Mouse (Mus musculus) forebrain, postnatal 0 days (tissue): ENCODE results near the gene Plcb2. TPM values are rescaled to one million over a fixed set of nuclear protein-coding genes. Genes with fewer than 3 reads are reported as not detected.

Experiments used
- ATAC-seq: fragments of 200-750 bp; cut with Nextera tagmentation; 2 replicates; pipeline ENCODE4 v1.8.0; 2017; ENCODE audit warnings: mild to moderate bottlenecking, moderate library complexity
- DNase-seq: peaks from one replicate; pipeline ENCODE4 v3.0.0-alpha.2; 2015
- H3K27ac ChIP-seq: fragments of 300-500 bp; sonication (generic); 2 replicates; pipeline ENCODE4 v1.5.1; 2014; ENCODE audit warnings: low read depth, mild to moderate bottlenecking, antibody characterized with exemption, low read length, moderate library complexity, mixed read lengths
- H3K27me3 ChIP-seq: fragments of 300-500 bp; sonication (generic); 2 replicates; pipeline ENCODE4 v1.6.1; 2014; ENCODE audit warnings: mild to moderate bottlenecking, low read length, mixed read lengths; ENCODE audit not compliant: insufficient read depth
- H3K36me3 ChIP-seq: fragments of 300-500 bp; sonication (generic); 2 replicates; pipeline ENCODE4 v1.6.1; 2014; ENCODE audit warnings: mild to moderate bottlenecking, moderate library complexity; ENCODE audit not compliant: insufficient read depth
- H3K4me1 ChIP-seq: fragments of 300-500 bp; sonication (generic); 2 replicates; pipeline ENCODE4 v1.6.1; 2014; ENCODE audit warnings: antibody characterized with exemption; ENCODE audit not compliant: insufficient read depth
- H3K4me2 ChIP-seq: fragments of 300-500 bp; sonication (generic); 2 replicates; pipeline ENCODE4 v1.6.1; 2014; ENCODE audit warnings: low read depth, mild to moderate bottlenecking, moderate library complexity
- H3K4me3 ChIP-seq: fragments of 300-500 bp; sonication (generic); 2 replicates; pipeline ENCODE4 v1.5.1; 2014; ENCODE audit warnings: low read depth, low read length, mixed read lengths
- H3K9ac ChIP-seq: fragments of 300-500 bp; sonication (generic); 2 replicates; pipeline ENCODE4 v1.6.1; 2014; ENCODE audit warnings: mild to moderate bottlenecking
- H3K9me3 ChIP-seq: fragments of 300-500 bp; sonication (generic); 2 replicates; pipeline ENCODE4 v1.6.1; 2016; ENCODE audit warnings: low read length
- CTCF ChIP-seq: sonication (generic); IDR thresholded peaks from 2 replicates; pipeline ENCODE4 v1.5.1; 2016; ENCODE audit warnings: antibody characterized with exemption, control low read depth, low read depth
- WGBS: fragments of 180-500 bp; shearing (Covaris S2); extraction: QIAGEN DNeasy Blood & Tissue Kit; methylation state at CpG from one replicate; pipeline ENCODE4 v1.1.7; 2014; 5-methylcytosine and 5-hydroxymethylcytosine counted together
- polyA plus RNA-seq: library from polyadenylated mRNA; unstranded; fragments of >200 nt; fragmentation: Nextera tagmentation; extraction: Ambion mirVana; gene quantifications from 2 replicates; pipeline ENCODE4 v1.2.1, GENCODE M21; 2015
- total RNA-seq: library from RNA; depleted of rRNA; stranded (reverse); fragments of >200 nt; gene quantifications from 2 replicates; pipeline ENCODE4 v1.2.3, GENCODE M21; 2014

The Plcb2 gene
- total and polyA plus RNA-seq, 2 experiments from 2014 or later, result 0.52 to 1.1 TPM

DNA sequence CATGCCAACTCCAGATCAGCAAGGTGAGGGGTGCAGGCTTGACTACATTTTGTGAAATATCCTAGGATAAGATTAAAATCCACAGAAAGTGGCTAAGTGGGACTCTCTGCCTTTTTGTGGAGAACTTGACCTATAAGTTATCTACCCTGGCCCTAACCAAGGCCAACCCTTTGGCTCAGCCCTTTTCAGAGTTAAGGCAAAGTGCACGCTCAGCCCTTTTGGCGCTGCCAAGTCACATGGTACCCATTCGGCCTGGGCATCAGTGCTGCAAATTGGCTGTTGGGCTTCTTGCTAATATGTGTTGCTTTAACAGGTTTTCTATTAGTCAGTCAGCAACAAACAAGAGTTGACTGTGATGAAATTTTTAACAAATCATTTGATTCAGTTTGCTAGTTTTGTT is 40.4 kb downstream of the Plcb2 start:
- no peak for DNase-seq
- Histone ChIP-seq H3K4me3 (no peak overlapping the region), H3K4me2 (no peak overlapping the region), H3K9ac (no peak overlapping the region), H3K27me3 (no peaks in the 10 kb centered on the region), H3K9me3 (no peaks in the 10 kb centered on the region), H3K36me3 (peaks cover 24% of the 10 kb centered on the region; the same call in 1 of the 2 replicates), H3K4me1 (no peaks in the 10 kb centered on the region), H3K27ac (no peak overlapping the region)
- WGBS, result 81% methylated on average over 3 of the region's 3 CpGs
- no peak for ATAC-seq
- TF ChIP-seq CTCF, result no peak

DNA sequence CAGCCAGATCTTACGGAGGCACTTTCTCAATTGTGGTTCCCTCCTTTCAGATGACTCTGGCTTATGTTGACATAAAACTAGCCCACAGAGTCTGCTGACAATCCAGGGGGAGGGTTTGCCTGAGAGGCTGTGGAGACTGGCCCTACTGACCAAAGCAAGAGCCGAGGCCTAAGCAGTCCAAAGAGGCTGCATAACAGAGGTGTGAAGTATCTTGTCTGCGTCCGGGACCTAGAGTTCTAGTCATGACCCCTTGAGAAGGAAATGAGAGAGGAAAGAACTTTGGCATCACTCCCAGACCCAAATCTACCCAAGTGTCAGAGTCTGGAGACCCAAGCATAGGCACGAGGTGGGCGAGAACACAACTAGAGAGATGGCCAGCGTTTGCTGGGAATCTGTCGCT is 41.5 kb downstream of the Plcb2 start:
- no peak overlapping the region for H3K4me2 ChIP-seq
- H3K4me3 ChIP-seq, result no peak overlapping the region
- H3K27ac ChIP-seq, result no peak overlapping the region
- H3K9me3 ChIP-seq, result no peaks in the 10 kb centered on the region
- no peaks in the 10 kb centered on the region for H3K27me3 ChIP-seq
- no peak for TF ChIP-seq CTCF
- H3K9ac ChIP-seq, result no peak overlapping the region
- no peak for DNase-seq
- H3K4me1 ChIP-seq, result no peaks in the 10 kb centered on the region
- no peak for ATAC-seq
- WGBS, result 83% methylated on average over 8 of the region's 8 CpGs
- H3K36me3 ChIP-seq, result peaks cover 25% of the 10 kb centered on the region

DNA sequence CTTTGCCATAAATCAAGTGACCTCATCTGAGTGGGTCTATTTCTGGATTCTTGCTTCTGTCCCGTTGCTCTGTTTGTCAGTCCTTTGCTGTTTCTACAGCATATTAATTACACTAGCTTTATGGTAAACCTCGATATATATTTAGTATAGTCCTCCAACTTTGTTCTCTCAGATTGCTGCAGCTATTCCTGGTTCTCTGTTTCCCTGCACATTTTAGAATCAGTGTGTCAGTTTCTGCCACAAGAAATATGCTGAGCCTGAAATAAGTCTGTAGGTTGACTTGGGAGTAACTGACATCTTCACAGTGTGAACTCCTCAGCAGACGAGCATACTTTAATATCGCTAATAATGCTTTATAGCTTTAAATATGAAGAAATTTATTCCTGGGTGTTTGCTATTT is 43.1 kb downstream of the Plcb2 start:
- no peak overlapping the region for H3K9ac ChIP-seq
- H3K4me2 ChIP-seq, result no peak overlapping the region
- 81% methylated on average over 4 of the region's 4 CpGs for WGBS
- no peaks in the 10 kb centered on the region for H3K27me3 ChIP-seq
- H3K36me3 ChIP-seq, result peaks cover 29% of the 10 kb centered on the region
- H3K4me1 ChIP-seq, result no peaks in the 10 kb centered on the region
- no peaks in the 10 kb centered on the region for H3K9me3 ChIP-seq
- TF ChIP-seq CTCF, result no peak
- H3K27ac ChIP-seq, result no peak overlapping the region
- ATAC-seq (no peak), DNase-seq (no peak)
- no peak overlapping the region for H3K4me3 ChIP-seq

DNA sequence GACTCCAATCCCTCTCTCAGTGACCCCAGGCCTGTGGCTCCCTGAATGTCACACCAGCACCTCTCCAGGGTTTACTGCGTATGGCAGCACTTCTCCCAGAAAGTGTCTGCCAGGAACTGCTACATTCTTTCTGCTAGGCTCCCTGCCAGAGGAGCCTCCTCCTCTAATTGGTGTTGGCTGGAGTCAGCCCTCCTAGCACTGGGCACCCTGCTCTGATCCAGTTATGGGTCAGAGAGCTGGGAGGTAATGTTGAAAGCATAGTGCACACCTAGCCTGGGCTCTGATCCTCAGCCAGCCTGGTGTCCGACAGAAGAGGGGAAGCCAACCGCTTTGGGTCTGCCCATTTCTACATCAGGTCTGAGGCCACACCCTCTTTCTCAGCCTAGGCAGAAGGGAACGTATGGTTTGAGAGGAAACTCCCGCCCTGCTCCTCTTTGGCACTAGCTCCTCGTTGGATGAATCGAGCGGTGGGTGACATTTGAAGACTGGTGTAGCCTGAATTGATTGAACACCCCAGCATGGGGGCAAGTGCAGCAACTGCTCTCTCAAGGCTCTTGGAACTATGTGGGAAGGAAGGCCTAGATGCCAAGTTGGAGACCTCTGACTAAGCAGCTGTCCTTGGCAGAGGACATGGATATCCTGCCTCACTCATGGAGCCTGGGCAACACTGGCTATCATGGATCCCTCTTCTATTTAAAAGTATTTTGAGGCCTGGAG is 45.5 kb downstream of the Plcb2 start:
- Histone ChIP-seq H3K4me2 (no peak overlapping the region), H3K36me3 (peaks cover 16% of the 10 kb centered on the region; the same call in 1 of the 2 replicates), H3K4me3 (no peak overlapping the region), H3K27ac (no peak overlapping the region), H3K9me3 (no peaks in the 10 kb centered on the region), H3K9ac (no peak overlapping the region), H3K27me3 (peaks cover 7% of the 10 kb centered on the region; the same call in 1 of the 2 replicates), H3K4me1 (no peaks in the 10 kb centered on the region; the same call in 1 of the 2 replicates)
- WGBS, result 44% methylated on average over 8 of the region's 8 CpGs
- no peak for DNase-seq
- no peak for TF ChIP-seq CTCF
- ATAC-seq, result peak; percentile 61

DNA sequence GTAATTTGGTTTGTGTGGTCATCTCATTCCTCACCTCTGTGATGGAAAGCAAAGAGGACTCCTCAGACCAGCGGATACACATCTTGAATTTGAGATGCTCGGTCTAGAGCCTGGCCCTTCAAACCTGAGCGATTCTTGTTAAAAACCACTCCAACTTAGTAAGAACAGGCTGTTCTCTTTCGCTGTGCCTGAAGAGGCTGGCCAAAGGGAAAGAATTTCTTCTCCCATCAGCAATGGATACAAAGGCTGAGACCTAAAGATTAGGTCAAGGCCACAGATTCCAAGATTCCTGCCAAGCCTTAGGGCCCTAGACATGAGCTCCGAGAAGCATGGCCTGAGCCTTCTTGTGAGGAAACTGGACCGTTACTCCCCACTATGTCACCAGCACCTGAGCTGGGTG is 47.3 kb downstream of the Plcb2 start:
- Histone ChIP-seq H3K27ac (no peak overlapping the region), H3K4me1 (peaks cover 8% of the 10 kb centered on the region; the same call in 1 of the 2 replicates), H3K4me3 (no peak overlapping the region), H3K36me3 (peaks cover 16% of the 10 kb centered on the region; the same call in 1 of the 2 replicates), H3K4me2 (no peak overlapping the region), H3K27me3 (peaks cover 16% of the 10 kb centered on the region; the same call in 1 of the 2 replicates), H3K9ac (no peak overlapping the region), H3K9me3 (no peaks in the 10 kb centered on the region)
- ATAC-seq (no peak), DNase-seq (no peak)
- WGBS, result 93% methylated on average over 6 of the region's 6 CpGs
- TF ChIP-seq CTCF, result no peak

DNA sequence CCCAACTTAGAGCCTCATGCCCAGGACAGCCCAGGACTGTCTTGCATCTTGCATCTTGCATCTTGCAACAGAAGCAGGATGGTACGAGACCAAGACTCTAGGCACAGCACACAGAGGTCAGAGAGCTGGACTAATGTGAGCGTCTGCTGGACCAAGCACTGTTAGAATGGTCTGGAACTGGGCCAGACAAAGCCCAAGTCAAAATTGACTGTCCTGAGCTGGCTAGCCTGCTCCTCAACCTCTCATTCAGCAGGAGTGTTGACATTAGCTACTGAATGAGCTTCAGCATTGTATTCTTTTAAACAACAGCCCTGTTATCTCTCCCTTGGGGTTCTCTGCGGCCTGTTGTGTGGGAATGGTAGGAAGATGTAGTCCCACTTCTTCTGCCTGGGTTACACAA is 48.7 kb downstream of the Plcb2 start:
- ATAC-seq, result no peak
- WGBS, result 82% methylated on average over 3 of the region's 3 CpGs
- DNase-seq, result no peak

DNA sequence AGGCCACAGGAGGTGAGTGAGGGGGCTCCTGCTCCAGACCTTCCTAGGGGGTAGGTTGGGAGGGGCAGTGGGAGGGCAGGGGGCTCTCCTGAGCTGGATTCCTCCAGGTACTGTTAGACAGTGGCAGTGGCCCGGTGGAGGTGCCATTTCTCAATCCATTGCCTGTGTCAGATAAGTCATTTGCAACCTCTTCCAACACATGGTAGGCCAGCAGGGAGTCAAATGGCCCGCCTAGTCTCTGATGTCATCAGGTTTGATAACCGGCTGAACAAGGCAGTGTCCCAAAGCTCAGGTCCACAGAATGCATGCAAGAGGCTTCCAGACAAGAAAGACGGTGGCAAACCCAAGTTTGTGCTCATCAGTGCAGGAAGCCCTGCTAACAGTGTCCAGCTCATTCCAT is 50.4 kb downstream of the Plcb2 start:
- Histone ChIP-seq H3K9ac (peak overlapping the region; percentile 52; the same call in 1 of the 2 replicates), H3K27me3 (peaks cover 20% of the 10 kb centered on the region), H3K4me3 (peak overlapping the region; percentile 50), H3K27ac (no peak overlapping the region), H3K9me3 (no peaks in the 10 kb centered on the region), H3K4me2 (peak overlapping the region; percentile 98), H3K4me1 (peaks cover 8% of the 10 kb centered on the region; the same call in 1 of the 2 replicates), H3K36me3 (peaks cover 16% of the 10 kb centered on the region; the same call in 1 of the 2 replicates)
- no peak for TF ChIP-seq CTCF
- ATAC-seq (no peak), DNase-seq (no peak)
- 31% methylated on average over 4 of the region's 4 CpGs for WGBS

More for the DNA sequence above, 48.7 kb downstream of the Plcb2 start:
- no peak overlapping the region for H3K4me3 ChIP-seq
- H3K4me2 ChIP-seq, result no peak overlapping the region
- H3K36me3 ChIP-seq, result peaks cover 16% of the 10 kb centered on the region; the same call in 1 of the 2 replicates
- H3K4me1 ChIP-seq, result peaks cover 8% of the 10 kb centered on the region; the same call in 1 of the 2 replicates
- no peak for TF ChIP-seq CTCF
- no peak overlapping the region for H3K27ac ChIP-seq
- H3K27me3 ChIP-seq, result peaks cover 19% of the 10 kb centered on the region
- H3K9me3 ChIP-seq, result no peaks in the 10 kb centered on the region
- no peak overlapping the region for H3K9ac ChIP-seq
